Mouse (Mus musculus) megakaryocyte, embryonic 14.5 days (primary cell): ENCODE results near the gene Dact1.

ENCODE experiments used
- FLI1 ChIP-seq: IDR thresholded peaks from 2 replicates; pipeline ENCODE4 v1.6.1; 2012; ENCODE audit warnings: low read length, inconsistent platforms, mixed read lengths
- GATA1 ChIP-seq: IDR thresholded peaks from 3 replicates; pipeline ENCODE4 v1.6.1; 2012; ENCODE audit warnings: mixed read lengths, low read length, inconsistent platforms, borderline replicate concordance

- no peak for TF ChIP-seq GATA1
- no peak for TF ChIP-seq FLI1
Observed at GRCm38 (mm10) chr12:71274519-71275237, 35.0 kb upstream of the Dact1 start.
